ENCODE assay signal across 11 mouse cellular contexts in genomic region chr12:26370004-26370403, GRCm38 (mm10). TPM values are rescaled to one million over a fixed set of nuclear protein-coding genes. Genes with fewer than 3 reads are reported as not detected.
DNase-seq lines count a peak whose midpoint lies in the region; ATAC-seq and TF ChIP-seq lines count a peak whose summit lies in the region.
"Had no signal": no experiment of that assay in that cellular context is flagged by ENCODE, and none has a peak within 500 bp of the region (broad histone marks: within the 10 kb centered on the region; RNA-seq: fewer than 3 reads in every experiment).

No protein-coding gene starts in this region.

- no peaks in the 10 kb centered on the region for H3K4me1 ChIP-seq in midbrain, embryonic 16.5 days (ENCODE audit: control insufficient read depth, insufficient read depth, low read length)

- H3K27me3 ChIP-seq in midbrain, embryonic 16.5 days (ENCODE audit: control insufficient read depth, insufficient read depth, low read depth, low read length) = no peaks in the 10 kb centered on the region

- H3K9me3 ChIP-seq in midbrain, embryonic 16.5 days (replicated peaks; ENCODE audit: control insufficient read depth, low read length, poor library complexity, severe bottlenecking) = no peaks in the 10 kb centered on the region

- no peak overlapping the region for H3K4me2 ChIP-seq in midbrain, embryonic 16.5 days (ENCODE audit: low read length)

- peak; percentile 58 for ATAC-seq in midbrain, embryonic 16.5 days
- ATAC-seq: lung, postnatal 0 days had no signal

- H3K36me3 ChIP-seq in midbrain, embryonic 16.5 days (ENCODE audit: control insufficient read depth, insufficient read depth, low read length) = no peaks in the 10 kb centered on the region

- intact Hi-C loops in gastrocnemius, postnatal 14 days (cut with DNase I; ENCODE audit: low total_unique reads) = no loop called here

- peak; percentile 56 for DNase-seq in cerebellum, adult 11-12 months
- DNase-seq in cerebellum, postnatal 4 days (ENCODE audit: low spot score in 2 of 2) = no peak
- DNase-seq in cerebellum, adult 18-20 months = peak; percentile 42 to 54
- peak; percentile 33 to 84 for DNase-seq in layer of hippocampus, adult 2 months (ENCODE audit: low spot score in 2 of 2)
- no peak for DNase-seq in thymus, postnatal 36 days
- DNase-seq in ovary, postnatal 14 days (ENCODE audit: low spot score) = no peak
- no peak for DNase-seq in gastrocnemius, postnatal 14 days
- DNase-seq: adrenal gland, adult 8-10 months had no signal

- H3K27ac ChIP-seq in layer of hippocampus, adult 2 months = peak overlapping the region; percentile 76
- no peak overlapping the region for H3K27ac ChIP-seq in midbrain, embryonic 16.5 days (ENCODE audit: low read length)

- 63% methylated on average over 8 of the region's 8 CpGs for WGBS in midbrain, embryonic 16.5 days

- no peak for TF ChIP-seq CTCF in layer of hippocampus, adult 2 months (conservative IDR thresholded peaks at IDR 0.05)

- no peak overlapping the region for H3K9ac ChIP-seq in midbrain, embryonic 16.5 days (ENCODE audit: low read depth, low read length)

- no peak overlapping the region for H3K4me3 ChIP-seq in layer of hippocampus, adult 2 months
- H3K4me3 ChIP-seq in midbrain, embryonic 16.5 days (ENCODE audit: low read depth, low read length) = no peak overlapping the region

RNA-seq across cellular contexts. Expression of gene Rnf144a, which starts 45.0 kb away (rescaled TPM):
- total RNA-seq in layer of hippocampus, adult 2 months (2021) = 10 to 100 TPM; 20.4 to 22.6 TPM
- polyA plus RNA-seq in midbrain, embryonic 16.5 days (2015; fragmentation: Nextera tagmentation; extraction: Ambion mirVana) = 25.7 and 28.1 TPM in 2 replicates
- total RNA-seq in gastrocnemius, postnatal 14 days (2021) = 10 to 100 TPM; 18.7 to 22.9 TPM
- total RNA-seq: MEL had no signal

Comparison
In these comparisons a context has a peak if more than half of its experiments do, and no peak if none do; other contexts are left out.
1. DNase-seq: peak in cerebellum, adult 11-12 months (single experiment), cerebellum, adult 18-20 months (2 of 2) and layer of hippocampus, adult 2 months (2 of 2); none in cerebellum, postnatal 4 days (0 of 2), thymus, postnatal 36 days (0 of 2), ovary, postnatal 14 days (single experiment) and gastrocnemius, postnatal 14 days (single experiment).